Mouse (Mus musculus): ENCODE results near the gene Wnt9b. TPM values are rescaled to one million over a fixed set of nuclear protein-coding genes. Genes with fewer than 3 reads are reported as not detected.

Gene Wnt9b
- total RNA-seq, 2 experiments from 2014 or later: 1.0 to 1.2 TPM

Other genes with a start within 250 kb of the Wnt9b start
- not detected for gene Lrrc37a, start 245.2 kb downstream of the Wnt9b start, total RNA-seq (2021)
- gene Gm884, start 128.7 kb downstream of the Wnt9b start, total RNA-seq (2021): not detected
- gene Lyzl6, start 110.9 kb downstream of the Wnt9b start, total RNA-seq (2021): not detected
- gene Rprml, start 100.3 kb downstream of the Wnt9b start, total RNA-seq (2021): not detected
- 10 to 100 TPM; 60.0 to 62.1 TPM for gene Gosr2, start 51.9 kb downstream of the Wnt9b start, total RNA-seq (2021)
- not detected for gene Wnt3, start 24.3 kb upstream of the Wnt9b start, total RNA-seq (2021)
- gene Nsf, start 204.2 kb upstream of the Wnt9b start, total RNA-seq (2021): 10 to 100 TPM; 39.7 to 45.2 TPM
- gene Arf2, start 216.9 kb upstream of the Wnt9b start, total RNA-seq (2021): 10 to 100 TPM; 72.7 to 73.3 TPM